Mouse (Mus musculus) small intestine, adult 2 months (tissue): ENCODE results near the gene Tomm40.

ENCODE experiments used
- CTCF ChIP-seq: fragments of 200-500 bp; IDR thresholded peaks from 2 replicates; pipeline ENCODE4 v1.5.1; 2012; ENCODE audit warnings: low read depth, mild to moderate bottlenecking, control low read depth, inconsistent platforms, low read length, moderate library complexity, mixed read lengths; ENCODE audit not compliant: insufficient replicate concordance, insufficient read length; ENCODE audit errors: extremely low read depth
- POLR2A ChIP-seq: fragments of 200-500 bp; IDR thresholded peaks from 2 replicates; pipeline ENCODE4 v1.6.1; 2012; ENCODE audit warnings: low read depth, mild to moderate bottlenecking, control low read depth, inconsistent platforms, low read length, moderate library complexity

- TF ChIP-seq CTCF (no peak), POLR2A (no peak)
These were observed 4.6 kb downstream of the Tomm40 start for GRCm38 (mm10) chr7:19710650-19711049.
